Mouse (Mus musculus): ENCODE measurements at regions not wholly inside any gene's neighbourhood (a gene's known extent, or its start where the extent isn't known, plus 50 kb on each side); places are given as distances from the start of the nearest gene placed in this dataset.
A peak's percentile ranks its signal among the peaks of the same experiment; 100 is the strongest.
"Not testable (repeated sequence)": the region's sequence is repeated elsewhere in the genome, so short reads cannot be mapped to it uniquely, and the experiment has no call there.

- DNase-seq (ENCODE audit: low read depth, low spot score) = peak; percentile 94
Observed at GRCm38 (mm10) chr10:111592416-111593149, 86.5 kb downstream of the Phlda1 start.

GRCm38 (mm10) chr10:111593280-111593679 lies 87.2 kb downstream of the Phlda1 start:
- no peak for DNase-seq (ENCODE audit: low read depth, low spot score)

GRCm38 (mm10) chr10:111594171-111594570 lies 88.1 kb downstream of the Phlda1 start:
- no peak for DNase-seq (ENCODE audit: low read depth, low spot score)

- DNase-seq (ENCODE audit: low read depth, low spot score) = no peak
Observed at GRCm38 (mm10) chr10:111594651-111595050, 88.6 kb downstream of the Phlda1 start.

- no peak for DNase-seq (ENCODE audit: low read depth, low spot score)
Observed at GRCm38 (mm10) chr10:111595513-111595995, 89.5 kb downstream of the Phlda1 start.

- DNase-seq (ENCODE audit: low read depth, low spot score) = no peak
Observed at GRCm38 (mm10) chr10:111598650-111599049, 92.6 kb downstream of the Phlda1 start.

GRCm38 (mm10) chr10:111599297-111600250 lies 93.5 kb downstream of the Phlda1 start:
- no peak for DNase-seq (ENCODE audit: low read depth, low spot score)

- DNase-seq (ENCODE audit: low read depth, low spot score) = no peak
Observed at GRCm38 (mm10) chr10:111600251-111600620, 94.2 kb downstream of the Phlda1 start.

- no peak for DNase-seq (ENCODE audit: low read depth, low spot score)
Observed at GRCm38 (mm10) chr10:111600677-111601099, 94.6 kb downstream of the Phlda1 start.

- no peak for DNase-seq (ENCODE audit: low read depth, low spot score)
Observed at GRCm38 (mm10) chr10:111603166-111603565, 97.1 kb downstream of the Phlda1 start.

- not testable (repeated sequence) for DNase-seq (ENCODE audit: low read depth, low spot score)
Observed at GRCm38 (mm10) chr10:111607381-111607780, 101.3 kb downstream of the Phlda1 start.

- DNase-seq (ENCODE audit: low read depth, low spot score) = no peak
Observed at GRCm38 (mm10) chr10:111608385-111609093, 102.5 kb downstream of the Phlda1 start.

- DNase-seq (ENCODE audit: low read depth, low spot score) = no peak
Observed at GRCm38 (mm10) chr10:111609889-111610288, 103.8 kb downstream of the Phlda1 start.

- DNase-seq (ENCODE audit: low read depth, low spot score) = no peak
Observed at GRCm38 (mm10) chr10:111619627-111620270, 113.7 kb downstream of the Phlda1 start.

- no peak for DNase-seq (ENCODE audit: low read depth, low spot score)
Observed at GRCm38 (mm10) chr10:111620927-111621676, 115.0 kb downstream of the Phlda1 start.

- no peak for DNase-seq (ENCODE audit: low read depth, low spot score)
Observed at GRCm38 (mm10) chr10:111622789-111623188, 116.7 kb downstream of the Phlda1 start.

- DNase-seq (ENCODE audit: low read depth, low spot score) = no peak
Observed at GRCm38 (mm10) chr10:111624021-111624420, 117.9 kb downstream of the Phlda1 start.

GRCm38 (mm10) chr10:111624624-111625023 lies 118.5 kb downstream of the Phlda1 start:
- DNase-seq (ENCODE audit: low read depth, low spot score) = peak; percentile 44

GRCm38 (mm10) chr10:111625573-111625972 lies 119.5 kb downstream of the Phlda1 start:
- no peak for DNase-seq (ENCODE audit: low read depth, low spot score)

GRCm38 (mm10) chr10:111626009-111626408 lies 119.9 kb downstream of the Phlda1 start:
- DNase-seq (ENCODE audit: low read depth, low spot score) = no peak

All from ES-CJ7 (cell line).